Mouse (Mus musculus) heart, postnatal 10 days (tissue): ENCODE results near the gene Neil3. TPM values are rescaled to one million over a fixed set of nuclear protein-coding genes. Genes with fewer than 3 reads are reported as not detected.

Experiments
- DNase-seq, 2 experiments: peaks; one replicate each; pipeline ENCODE4 v3.0.0; 2021
- intact Hi-C: fragments of 180-260 bp; cut with DNase I; formaldehyde crosslinking; loops from one replicate; pipeline ENCODE4 v1.15.1; 2025
- total RNA-seq, 2 experiments: library from RNA; stranded (reverse); gene quantifications; 2 replicates each; pipeline ENCODE4 v1.2.3; 2021

Gene Neil3
- total RNA-seq: 1 to 10 TPM; 5.5 TPM

- peak; percentile 88 for DNase-seq
These were observed at the start of gene Neil3 for GRCm38 (mm10) chr8:53638495-53639171. Gene Neil3, minus strand, starts transcription at chr8:53639065.

GRCm38 (mm10) chr8:53680846-53681245, 42.0 kb upstream of the Neil3 start:
- intact Hi-C loops: no loop called here
- peak; percentile 33 to 50 for DNase-seq

More at GRCm38 (mm10) chr8:53638495-53639171, at the start of gene Neil3:
- intact Hi-C loops: no loop called here

GRCm38 (mm10) chr8:53663946-53664345, 25.1 kb upstream of the Neil3 start:
- intact Hi-C loops: loop anchor here (5.0 kb wide), 1 partner anchor 57 kb away; no protein-coding TSS in a partner anchor
- DNase-seq: peak; percentile 47 to 74

- intact Hi-C loops: loop anchor here (5.0 kb wide), 1 partner anchor 54 kb away; no protein-coding TSS in a partner anchor
- no peak for DNase-seq
These were observed 22.6 kb upstream of the Neil3 start for GRCm38 (mm10) chr8:53661436-53661835.

GRCm38 (mm10) chr8:53630618-53631017, 8.2 kb downstream of the Neil3 start:
- intact Hi-C loops: no loop called here
- no peak for DNase-seq

- intact Hi-C loops: no loop called here
- no peak for DNase-seq
These were observed 9.9 kb downstream of the Neil3 start for GRCm38 (mm10) chr8:53628864-53629415.

GRCm38 (mm10) chr8:53623425-53623824, 15.4 kb downstream of the Neil3 start:
- DNase-seq: no peak

GRCm38 (mm10) chr8:53619196-53619595, 19.7 kb downstream of the Neil3 start:
- no peak for DNase-seq
- intact Hi-C loops: no loop called here

More at GRCm38 (mm10) chr8:53623425-53623824, 15.4 kb downstream of the Neil3 start:
- intact Hi-C loops: no loop called here

- intact Hi-C loops: no loop called here
- no peak for DNase-seq
These were observed 24.6 kb downstream of the Neil3 start for GRCm38 (mm10) chr8:53614288-53614646.

- DNase-seq: no peak
- intact Hi-C loops: no loop called here
These were observed 25.1 kb downstream of the Neil3 start for GRCm38 (mm10) chr8:53613577-53614287.

GRCm38 (mm10) chr8:53612297-53612696, 26.6 kb downstream of the Neil3 start:
- DNase-seq: peak in 1 of 2 experiments; percentile 6

GRCm38 (mm10) chr8:53607040-53607439, 31.8 kb downstream of the Neil3 start:
- intact Hi-C loops: loop anchor here (5.0 to 10.0 kb wide), 3 partner anchors 55 to 885 kb away; no protein-coding TSS in a partner anchor
- peak; percentile 27 to 40 for DNase-seq

More at GRCm38 (mm10) chr8:53612297-53612696, 26.6 kb downstream of the Neil3 start:
- intact Hi-C loops: no loop called here

- intact Hi-C loops: loop anchor here (5.0 to 10.0 kb wide), 3 partner anchors 57 to 887 kb away; no protein-coding TSS in a partner anchor
- DNase-seq: no peak
These were observed 34.0 kb downstream of the Neil3 start for GRCm38 (mm10) chr8:53604906-53605305.

- no peak for DNase-seq
- intact Hi-C loops: loop anchor here (10.0 kb wide), 1 partner anchor 551 kb away; no protein-coding TSS in a partner anchor
These were observed 35.2 kb downstream of the Neil3 start for GRCm38 (mm10) chr8:53603672-53604071.

- intact Hi-C loops: loop anchor here (10.0 kb wide), 1 partner anchor 554 kb away; no protein-coding TSS in a partner anchor
These were observed 38.0 kb downstream of the Neil3 start for GRCm38 (mm10) chr8:53600826-53601225.

GRCm38 (mm10) chr8:53600025-53600811, 38.6 kb downstream of the Neil3 start:
- no peak for DNase-seq
- intact Hi-C loops: loop anchor here (10.0 kb wide), 1 partner anchor 555 kb away; no protein-coding TSS in a partner anchor

More at GRCm38 (mm10) chr8:53600826-53601225, 38.0 kb downstream of the Neil3 start:
- DNase-seq: no peak

- DNase-seq: no peak
- intact Hi-C loops: no loop called here
These were observed 40.8 kb downstream of the Neil3 start for GRCm38 (mm10) chr8:53598101-53598500.

GRCm38 (mm10) chr8:53591777-53592176, 47.1 kb downstream of the Neil3 start:
- no peak for DNase-seq
- intact Hi-C loops: no loop called here

- DNase-seq: no peak
- intact Hi-C loops: no loop called here
These were observed 65.3 kb downstream of the Neil3 start for GRCm38 (mm10) chr8:53573600-53573999.

- DNase-seq: no peak
- intact Hi-C loops: no loop called here
These were observed 72.6 kb downstream of the Neil3 start for GRCm38 (mm10) chr8:53566223-53566622.
